Mouse (Mus musculus): ENCODE data around the gene Aff3. TPM values are rescaled to one million over a fixed set of nuclear protein-coding genes. Genes with fewer than 3 reads are reported as not detected.
A peak's percentile ranks its signal among the peaks of the same experiment; 100 is the strongest.

The Aff3 gene
- polyA plus RNA-seq, 1 experiment from 2014 or later = 10.5 TPM

- Histone ChIP-seq H3K4me2 (no peak overlapping the region), H3K9ac (no peak overlapping the region), H3K4me3 (no peak overlapping the region), H3K4me1 (peaks cover 18% of the 10 kb centered on the region), H3K9me3 (no peaks in the 10 kb centered on the region), H3K36me3 (no peaks in the 10 kb centered on the region), H3K27ac (no peak overlapping the region), H3K27me3 (no peaks in the 10 kb centered on the region)
- ATAC-seq (ENCODE audit: borderline replicate concordance, extremely low read depth, low FRiP score, low TSS enrichment) = no peak
- WGBS = 73% methylated on average over 13 of the region's 13 CpGs
These were observed 114.2 kb downstream of the Aff3 start for GRCm38 (mm10) chr1:38550579-38550978.

- H3K27me3 ChIP-seq = no peaks in the 10 kb centered on the region
- no peak for ATAC-seq (ENCODE audit: borderline replicate concordance, extremely low read depth, low FRiP score, low TSS enrichment)
- H3K4me2 ChIP-seq = no peak overlapping the region
- no peaks in the 10 kb centered on the region for H3K36me3 ChIP-seq
- H3K9me3 ChIP-seq = no peaks in the 10 kb centered on the region
- H3K27ac ChIP-seq = no peak overlapping the region
- H3K4me3 ChIP-seq = no peak overlapping the region
- WGBS = 54% methylated on average over 8 of the region's 8 CpGs
- H3K4me1 ChIP-seq = peaks cover 21% of the 10 kb centered on the region
- H3K9ac ChIP-seq = no peak overlapping the region
These were observed 115.8 kb downstream of the Aff3 start for GRCm38 (mm10) chr1:38548671-38549661.

DNA sequence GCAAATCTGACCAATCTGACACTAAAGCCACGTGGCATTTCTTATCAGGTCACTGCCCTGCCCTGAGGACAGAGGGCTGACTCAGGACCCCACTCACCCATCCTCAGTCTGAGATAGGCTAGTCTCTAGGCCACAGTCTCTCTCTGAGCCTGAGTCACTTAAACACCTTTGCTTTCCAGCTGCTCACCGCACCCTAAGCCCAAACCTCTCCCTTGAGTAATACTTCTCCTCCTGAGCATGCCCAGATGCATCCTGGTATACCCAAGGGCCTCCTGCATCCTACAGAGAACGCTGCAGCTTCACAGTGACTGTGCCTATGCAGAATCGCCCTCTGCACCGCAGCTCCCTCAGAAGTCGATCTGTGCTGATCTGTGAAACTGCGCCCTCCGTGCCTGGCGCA lies 117.1 kb downstream of the Aff3 start:
- H3K9ac ChIP-seq = no peak overlapping the region
- ATAC-seq (ENCODE audit: borderline replicate concordance, extremely low read depth, low FRiP score, low TSS enrichment) = no peak
- no peak overlapping the region for H3K27ac ChIP-seq
- WGBS = 84% methylated on average over 9 of the region's 9 CpGs
- H3K36me3 ChIP-seq = no peaks in the 10 kb centered on the region
- H3K4me1 ChIP-seq = peaks cover 21% of the 10 kb centered on the region
- no peak overlapping the region for H3K4me3 ChIP-seq
- H3K4me2 ChIP-seq = no peak overlapping the region
- H3K9me3 ChIP-seq = no peaks in the 10 kb centered on the region
- H3K27me3 ChIP-seq = no peaks in the 10 kb centered on the region

GRCm38 (mm10) chr1:38546696-38547095 lies 118.1 kb downstream of the Aff3 start:
- no peak overlapping the region for H3K4me3 ChIP-seq
- no peak overlapping the region for H3K4me2 ChIP-seq
- no peak overlapping the region for H3K9ac ChIP-seq
- H3K36me3 ChIP-seq = no peaks in the 10 kb centered on the region
- no peak for ATAC-seq (ENCODE audit: borderline replicate concordance, extremely low read depth, low FRiP score, low TSS enrichment)
- 53% methylated on average over 7 of the region's 7 CpGs for WGBS
- peaks cover 21% of the 10 kb centered on the region for H3K4me1 ChIP-seq
- H3K27ac ChIP-seq = no peak overlapping the region
- no peaks in the 10 kb centered on the region for H3K27me3 ChIP-seq
- H3K9me3 ChIP-seq = no peaks in the 10 kb centered on the region

GRCm38 (mm10) chr1:38545282-38545945 lies 119.3 kb downstream of the Aff3 start:
- WGBS = 9% methylated on average over 12 of the region's 12 CpGs
- Histone ChIP-seq H3K27ac (no peak overlapping the region), H3K9ac (no peak overlapping the region), H3K9me3 (no peaks in the 10 kb centered on the region), H3K27me3 (no peaks in the 10 kb centered on the region), H3K4me2 (peak overlapping the region; percentile 22; the same call in 1 of the 2 replicates), H3K36me3 (no peaks in the 10 kb centered on the region), H3K4me1 (peaks cover 21% of the 10 kb centered on the region), H3K4me3 (no peak overlapping the region)
- ATAC-seq (ENCODE audit: borderline replicate concordance, extremely low read depth, low FRiP score, low TSS enrichment) = peak; percentile 71; the same call in 1 of the 2 replicates

DNA sequence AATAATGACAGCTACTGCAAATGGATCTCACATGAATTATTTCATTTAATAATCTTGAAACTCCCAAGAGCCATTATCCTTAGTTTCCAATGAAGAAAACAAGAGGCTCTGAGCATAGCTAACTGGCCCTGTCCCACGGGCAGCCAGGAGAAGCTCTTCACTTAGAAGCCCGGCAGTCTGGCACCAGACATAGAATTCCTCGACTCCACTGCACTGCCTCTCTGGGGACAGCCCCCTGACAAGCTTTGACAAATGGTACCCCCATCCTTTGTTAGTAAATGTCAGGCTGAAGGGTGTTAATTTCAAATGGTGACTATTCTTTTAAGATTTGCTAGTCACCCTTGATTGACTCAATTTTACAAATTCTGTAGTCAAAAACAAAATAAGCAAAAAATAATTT lies 120.3 kb downstream of the Aff3 start:
- ATAC-seq (ENCODE audit: borderline replicate concordance, extremely low read depth, low FRiP score, low TSS enrichment) = no peak
- H3K27me3 ChIP-seq = no peaks in the 10 kb centered on the region
- H3K4me2 ChIP-seq = no peak overlapping the region
- no peaks in the 10 kb centered on the region for H3K9me3 ChIP-seq
- no peak overlapping the region for H3K27ac ChIP-seq
- 31% methylated on average over 3 of the region's 3 CpGs for WGBS
- peaks cover 21% of the 10 kb centered on the region for H3K4me1 ChIP-seq
- no peak overlapping the region for H3K4me3 ChIP-seq
- no peak overlapping the region for H3K9ac ChIP-seq
- H3K36me3 ChIP-seq = no peaks in the 10 kb centered on the region

GRCm38 (mm10) chr1:38541536-38541935 lies 123.2 kb downstream of the Aff3 start:
- no peak for ATAC-seq (ENCODE audit: borderline replicate concordance, extremely low read depth, low FRiP score, low TSS enrichment)
- no peaks in the 10 kb centered on the region for H3K27me3 ChIP-seq
- H3K4me2 ChIP-seq = no peak overlapping the region
- H3K4me1 ChIP-seq = peaks cover 13% of the 10 kb centered on the region
- H3K9me3 ChIP-seq = no peaks in the 10 kb centered on the region
- no peak overlapping the region for H3K9ac ChIP-seq
- no peak overlapping the region for H3K4me3 ChIP-seq
- 70% methylated on average over 4 of the region's 4 CpGs for WGBS
- no peaks in the 10 kb centered on the region for H3K36me3 ChIP-seq
- H3K27ac ChIP-seq = no peak overlapping the region

- H3K4me1 ChIP-seq = no peaks in the 10 kb centered on the region
These were observed 127.7 kb downstream of the Aff3 start for GRCm38 (mm10) chr1:38536929-38537540.

DNA sequence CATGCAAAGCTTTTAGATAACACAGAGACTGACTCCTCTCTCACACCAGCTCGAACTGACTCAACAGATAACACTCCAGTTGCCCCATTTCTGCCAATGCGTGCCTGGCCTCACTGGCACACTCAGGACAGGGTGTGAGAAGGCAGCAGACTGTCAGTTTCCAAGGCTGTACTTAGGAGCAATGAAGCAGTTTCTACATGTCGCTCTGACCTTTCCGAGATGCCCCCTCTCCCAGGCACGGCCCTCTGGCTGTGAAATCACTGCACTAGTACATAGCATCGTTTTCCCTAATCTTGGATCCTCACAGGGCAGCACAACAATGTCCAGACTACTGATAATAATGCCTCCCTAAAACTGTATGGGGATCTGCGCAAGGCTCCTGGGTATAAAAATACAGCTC lies 132.2 kb downstream of the Aff3 start:
- WGBS = 80% methylated on average over 7 of the region's 7 CpGs
- H3K27me3 ChIP-seq = no peaks in the 10 kb centered on the region
- no peak overlapping the region for H3K27ac ChIP-seq
- H3K9me3 ChIP-seq = no peaks in the 10 kb centered on the region
- H3K4me3 ChIP-seq = no peak overlapping the region
- no peak overlapping the region for H3K4me2 ChIP-seq
- no peaks in the 10 kb centered on the region for H3K36me3 ChIP-seq
- ATAC-seq (ENCODE audit: borderline replicate concordance, extremely low read depth, low FRiP score, low TSS enrichment) = no peak
- no peaks in the 10 kb centered on the region for H3K4me1 ChIP-seq
- no peak overlapping the region for H3K9ac ChIP-seq

More at GRCm38 (mm10) chr1:38536929-38537540, 127.7 kb downstream of the Aff3 start:
- Histone ChIP-seq H3K27me3 (no peaks in the 10 kb centered on the region), H3K36me3 (no peaks in the 10 kb centered on the region), H3K9me3 (no peaks in the 10 kb centered on the region), H3K27ac (no peak overlapping the region), H3K9ac (no peak overlapping the region), H3K4me3 (no peak overlapping the region), H3K4me2 (no peak overlapping the region)
- 64% methylated on average over 16 of the region's 16 CpGs for WGBS
- ATAC-seq (ENCODE audit: borderline replicate concordance, extremely low read depth, low FRiP score, low TSS enrichment) = no peak

GRCm38 (mm10) chr1:38528607-38529006 lies 136.1 kb downstream of the Aff3 start:
- Histone ChIP-seq H3K9ac (no peak overlapping the region), H3K4me1 (no peaks in the 10 kb centered on the region), H3K9me3 (no peaks in the 10 kb centered on the region), H3K27ac (no peak overlapping the region), H3K27me3 (no peaks in the 10 kb centered on the region), H3K36me3 (no peaks in the 10 kb centered on the region), H3K4me2 (no peak overlapping the region), H3K4me3 (no peak overlapping the region)
- WGBS = 82% methylated on average over 5 of the region's 5 CpGs
- ATAC-seq (ENCODE audit: borderline replicate concordance, extremely low read depth, low FRiP score, low TSS enrichment) = no peak

GRCm38 (mm10) chr1:38526568-38526967 lies 138.2 kb downstream of the Aff3 start:
- H3K9ac ChIP-seq = no peak overlapping the region

GRCm38 (mm10) chr1:38521651-38522050 lies 143.1 kb downstream of the Aff3 start:
- H3K9me3 ChIP-seq = no peaks in the 10 kb centered on the region
- no peaks in the 10 kb centered on the region for H3K4me1 ChIP-seq
- H3K9ac ChIP-seq = no peak overlapping the region
- H3K4me3 ChIP-seq = no peak overlapping the region
- H3K27ac ChIP-seq = no peak overlapping the region
- no peaks in the 10 kb centered on the region for H3K36me3 ChIP-seq
- no peak for ATAC-seq (ENCODE audit: borderline replicate concordance, extremely low read depth, low FRiP score, low TSS enrichment)
- no peaks in the 10 kb centered on the region for H3K27me3 ChIP-seq
- WGBS = 96% methylated on average over 11 of the region's 11 CpGs
- H3K4me2 ChIP-seq = no peak overlapping the region

More at GRCm38 (mm10) chr1:38526568-38526967, 138.2 kb downstream of the Aff3 start:
- Histone ChIP-seq H3K27me3 (no peaks in the 10 kb centered on the region), H3K4me1 (no peaks in the 10 kb centered on the region), H3K27ac (no peak overlapping the region), H3K36me3 (no peaks in the 10 kb centered on the region), H3K9me3 (no peaks in the 10 kb centered on the region), H3K4me2 (no peak overlapping the region), H3K4me3 (no peak overlapping the region)
- 73% methylated on average over 5 of the region's 5 CpGs for WGBS
- no peak for ATAC-seq (ENCODE audit: borderline replicate concordance, extremely low read depth, low FRiP score, low TSS enrichment)
